Mouse (Mus musculus): ENCODE measurements around the gene Gm20503.

GRCm38 (mm10) chr4:59069276-59069675 lies 66.3 kb downstream of the Gm20503 start:
- TF ChIP-seq CTCF (IDR thresholded peaks at IDR 0.05; ENCODE audit: borderline replicate concordance, insufficient read depth, low read length) (no peak), POLR2A (IDR thresholded peaks at IDR 0.05; ENCODE audit: low read depth, low read length) (no peak)

All from embryonic fibroblast, embryonic 13.5 days (primary cell).